Mouse (Mus musculus) T-cell, adult 2 months (primary cell): ENCODE measurements at regions not wholly inside any gene's neighbourhood (a gene's known extent, or its start where the extent isn't known, plus 50 kb on each side); places are given as distances from the start of the nearest gene placed in this dataset.

Experiments
- DNase-seq: peaks from one replicate; pipeline ENCODE4 v3.0.0; 2022; ENCODE audit warnings: low spot score

- no peak for DNase-seq
These were observed 133.0 kb downstream of the Ndufa10 start for GRCm38 (mm10) chr1:92340644-92341043.

GRCm38 (mm10) chr1:92338589-92338988 is 135.1 kb downstream of the Ndufa10 start:
- no peak for DNase-seq

GRCm38 (mm10) chr1:92337450-92337849 is 136.2 kb downstream of the Ndufa10 start:
- DNase-seq: no peak

- no peak for DNase-seq
These were observed 136.7 kb upstream of the Hdac4 start for GRCm38 (mm10) chr1:92332248-92332584.

GRCm38 (mm10) chr1:92331559-92332247 is 136.2 kb upstream of the Hdac4 start:
- DNase-seq: no peak

- DNase-seq: no peak
These were observed 134.7 kb upstream of the Hdac4 start for GRCm38 (mm10) chr1:92330181-92330580.

- DNase-seq: no peak
These were observed 134.0 kb upstream of the Hdac4 start for GRCm38 (mm10) chr1:92329491-92329890.

GRCm38 (mm10) chr1:92327141-92327540 is 131.6 kb upstream of the Hdac4 start:
- DNase-seq: no peak

- DNase-seq: no peak
These were observed 129.8 kb upstream of the Hdac4 start for GRCm38 (mm10) chr1:92325281-92325680.

- DNase-seq: no peak
These were observed 128.8 kb upstream of the Hdac4 start for GRCm38 (mm10) chr1:92324091-92324950.

- no peak for DNase-seq
These were observed 121.6 kb upstream of the Hdac4 start for GRCm38 (mm10) chr1:92317131-92317530.

- DNase-seq: no peak
These were observed 120.8 kb upstream of the Hdac4 start for GRCm38 (mm10) chr1:92316191-92316723.

- no peak for DNase-seq
These were observed 117.6 kb upstream of the Hdac4 start for GRCm38 (mm10) chr1:92313001-92313597.

- no peak for DNase-seq
These were observed 114.4 kb upstream of the Hdac4 start for GRCm38 (mm10) chr1:92309883-92310282.

GRCm38 (mm10) chr1:92309381-92309780 is 113.9 kb upstream of the Hdac4 start:
- DNase-seq: no peak

- DNase-seq: no peak
These were observed 113.0 kb upstream of the Hdac4 start for GRCm38 (mm10) chr1:92308537-92308936.

- no peak for DNase-seq
These were observed 110.5 kb upstream of the Hdac4 start for GRCm38 (mm10) chr1:92306042-92306441.

GRCm38 (mm10) chr1:92299041-92299440 is 103.5 kb upstream of the Hdac4 start:
- no peak for DNase-seq

- DNase-seq: no peak
These were observed 97.3 kb upstream of the Hdac4 start for GRCm38 (mm10) chr1:92292681-92293380.

- no peak for DNase-seq
These were observed 91.5 kb upstream of the Hdac4 start for GRCm38 (mm10) chr1:92286966-92287342.

GRCm38 (mm10) chr1:92286013-92286965 is 90.8 kb upstream of the Hdac4 start:
- DNase-seq: no peak
